Mouse (Mus musculus) midbrain, embryonic 10.5 days (tissue): ENCODE results near the gene Ccdc74a. TPM values are rescaled to one million over a fixed set of nuclear protein-coding genes. Genes with fewer than 3 reads are reported as not detected.

Source experiments
- DNase-seq: peaks from one replicate; pipeline ENCODE4 v3.0.0-alpha.2; 2017; ENCODE audit warnings: low spot score
- H3K27ac ChIP-seq: fragments of 300-500 bp; sonication (generic); replicated peaks from 2 replicates; pipeline ENCODE4 v1.5.1; 2016; ENCODE audit warnings: mild to moderate bottlenecking
- H3K27me3 ChIP-seq: fragments of 300-500 bp; sonication (generic); 2 replicates; pipeline ENCODE4 v1.6.1; 2016; ENCODE audit warnings: low read depth, mild to moderate bottlenecking; ENCODE audit not compliant: poor library complexity, severe bottlenecking
- H3K36me3 ChIP-seq: fragments of 300-500 bp; sonication (generic); 2 replicates; pipeline ENCODE4 v1.6.1; 2016; ENCODE audit warnings: mild to moderate bottlenecking, moderate library complexity
- H3K4me1 ChIP-seq: fragments of 300-500 bp; sonication (generic); 2 replicates; pipeline ENCODE4 v1.6.1; 2016
- H3K4me3 ChIP-seq: fragments of 300-500 bp; sonication (generic); 2 replicates; pipeline ENCODE4 v1.5.1; 2016; ENCODE audit warnings: mild to moderate bottlenecking, moderate library complexity
- H3K9me3 ChIP-seq: fragments of 300-500 bp; sonication (generic); replicated peaks from 2 replicates; pipeline ENCODE4 v1.6.1; 2016; ENCODE audit warnings: mild to moderate bottlenecking
- WGBS: fragments of 180-500 bp; shearing (Covaris S2); methylation state at CpG from one replicate; pipeline ENCODE4 v1.1.7; 2016; 5-methylcytosine and 5-hydroxymethylcytosine counted together
- polyA plus RNA-seq: library from polyadenylated mRNA; unstranded; fragments of >200 nt; fragmentation: Nextera tagmentation; extraction: Ambion mirVana; gene quantifications from 2 replicates; pipeline ENCODE4 v1.2.1, GENCODE M21; 2016

The Ccdc74a gene
- polyA plus RNA-seq, 1 experiment from 2014 or later, result 6.4 TPM

GRCm38 (mm10) chr16:17626269-17626555, 20.1 kb upstream of the Ccdc74a start:
- Histone ChIP-seq H3K27ac (no peak overlapping the region), H3K4me3 (no peak overlapping the region), H3K9me3 (no peaks in the 10 kb centered on the region), H3K36me3 (peaks cover 97% of the 10 kb centered on the region), H3K4me1 (no peaks in the 10 kb centered on the region), H3K27me3 (no peaks in the 10 kb centered on the region)
- WGBS, result 94% methylated on average over 5 of the region's 5 CpGs
- DNase-seq, result no peak

GRCm38 (mm10) chr16:17632580-17632979, 13.7 kb upstream of the Ccdc74a start:
- Histone ChIP-seq H3K27ac (no peak overlapping the region), H3K27me3 (no peaks in the 10 kb centered on the region), H3K9me3 (no peaks in the 10 kb centered on the region), H3K36me3 (peaks cover 98% of the 10 kb centered on the region), H3K4me3 (no peak overlapping the region), H3K4me1 (no peaks in the 10 kb centered on the region)
- 89% methylated on average over 2 of the region's 2 CpGs for WGBS
- no peak for DNase-seq

GRCm38 (mm10) chr16:17633481-17634181, 12.6 kb upstream of the Ccdc74a start:
- H3K36me3 ChIP-seq, result peaks cover 98% of the 10 kb centered on the region
- H3K27ac ChIP-seq, result no peak overlapping the region
- DNase-seq, result no peak
- no peaks in the 10 kb centered on the region for H3K9me3 ChIP-seq
- no peaks in the 10 kb centered on the region for H3K27me3 ChIP-seq
- H3K4me1 ChIP-seq, result no peaks in the 10 kb centered on the region
- H3K4me3 ChIP-seq, result no peak overlapping the region
- WGBS, result 78% methylated on average over 8 of the region's 8 CpGs

GRCm38 (mm10) chr16:17636904-17637303, 9.4 kb upstream of the Ccdc74a start:
- H3K4me1 ChIP-seq, result no peaks in the 10 kb centered on the region
- 85% methylated on average over 2 of the region's 2 CpGs for WGBS
- H3K4me3 ChIP-seq, result no peak overlapping the region
- no peaks in the 10 kb centered on the region for H3K27me3 ChIP-seq
- H3K36me3 ChIP-seq, result peaks cover 97% of the 10 kb centered on the region
- no peaks in the 10 kb centered on the region for H3K9me3 ChIP-seq
- DNase-seq, result no peak
- no peak overlapping the region for H3K27ac ChIP-seq

- Histone ChIP-seq H3K4me1 (no peaks in the 10 kb centered on the region), H3K4me3 (no peak overlapping the region), H3K36me3 (peaks cover 97% of the 10 kb centered on the region), H3K27ac (no peak overlapping the region), H3K27me3 (no peaks in the 10 kb centered on the region), H3K9me3 (no peaks in the 10 kb centered on the region)
- no peak for DNase-seq
- WGBS, result 73% methylated on average over 2 of the region's 2 CpGs
Measured at GRCm38 (mm10) chr16:17637610-17638009, 8.7 kb upstream of the Ccdc74a start.

GRCm38 (mm10) chr16:17638036-17638628, 8.1 kb upstream of the Ccdc74a start:
- no peak for DNase-seq
- Histone ChIP-seq H3K9me3 (no peaks in the 10 kb centered on the region), H3K4me3 (no peak overlapping the region), H3K36me3 (peaks cover 97% of the 10 kb centered on the region), H3K27ac (no peak overlapping the region), H3K27me3 (no peaks in the 10 kb centered on the region), H3K4me1 (no peaks in the 10 kb centered on the region)
- whole genome bisulfite sequencing, result 91% methylated on average over 9 of the region's 9 CpGs

GRCm38 (mm10) chr16:17639081-17639480, 7.2 kb upstream of the Ccdc74a start:
- H3K36me3 ChIP-seq, result peaks cover 96% of the 10 kb centered on the region

GRCm38 (mm10) chr16:17639951-17640350, 6.3 kb upstream of the Ccdc74a start:
- Histone ChIP-seq H3K27me3 (no peaks in the 10 kb centered on the region; the same call in 1 of the 2 replicates), H3K27ac (no peak overlapping the region), H3K4me3 (no peak overlapping the region), H3K9me3 (no peaks in the 10 kb centered on the region), H3K4me1 (no peaks in the 10 kb centered on the region), H3K36me3 (peaks cover 87% of the 10 kb centered on the region)
- 94% methylated on average over 6 of the region's 6 CpGs for WGBS
- DNase-seq, result no peak

More at GRCm38 (mm10) chr16:17639081-17639480, 7.2 kb upstream of the Ccdc74a start:
- DNase-seq, result no peak
- Histone ChIP-seq H3K27me3 (no peaks in the 10 kb centered on the region), H3K9me3 (no peaks in the 10 kb centered on the region), H3K4me3 (no peak overlapping the region), H3K4me1 (no peaks in the 10 kb centered on the region), H3K27ac (no peak overlapping the region)
- 95% methylated on average over 3 of the region's 3 CpGs for WGBS

- Histone ChIP-seq H3K9me3 (no peaks in the 10 kb centered on the region), H3K4me1 (no peaks in the 10 kb centered on the region), H3K36me3 (peaks cover 81% of the 10 kb centered on the region), H3K27me3 (no peaks in the 10 kb centered on the region; the same call in 1 of the 2 replicates), H3K4me3 (no peak overlapping the region), H3K27ac (no peak overlapping the region)
- DNase-seq, result no peak
- 95% methylated on average over 9 of the region's 9 CpGs for WGBS
Measured at GRCm38 (mm10) chr16:17640706-17641105, 5.6 kb upstream of the Ccdc74a start.

GRCm38 (mm10) chr16:17641301-17641700, 5.0 kb upstream of the Ccdc74a start:
- 86% methylated on average over 6 of the region's 6 CpGs for WGBS
- peaks cover 5% of the 10 kb centered on the region for H3K4me1 ChIP-seq
- H3K27ac ChIP-seq, result no peak overlapping the region
- H3K27me3 ChIP-seq, result no peaks in the 10 kb centered on the region; the same call in 1 of the 2 replicates
- H3K4me3 ChIP-seq, result no peak overlapping the region
- DNase-seq, result no peak
- H3K36me3 ChIP-seq, result peaks cover 75% of the 10 kb centered on the region
- H3K9me3 ChIP-seq, result no peaks in the 10 kb centered on the region

- peaks cover 66% of the 10 kb centered on the region for H3K36me3 ChIP-seq
- H3K9me3 ChIP-seq, result no peaks in the 10 kb centered on the region
- no peaks in the 10 kb centered on the region; the same call in 1 of the 2 replicates for H3K27me3 ChIP-seq
- 96% methylated on average over 8 of the region's 8 CpGs for WGBS
- H3K4me3 ChIP-seq, result no peak overlapping the region
- no peak for DNase-seq
- H3K27ac ChIP-seq, result no peak overlapping the region
- H3K4me1 ChIP-seq, result peaks cover 15% of the 10 kb centered on the region
Measured at GRCm38 (mm10) chr16:17642311-17642710, 4.0 kb upstream of the Ccdc74a start.

- H3K9me3 ChIP-seq, result no peaks in the 10 kb centered on the region
- peaks cover 61% of the 10 kb centered on the region for H3K36me3 ChIP-seq
Measured at GRCm38 (mm10) chr16:17643437-17643990, 2.8 kb upstream of the Ccdc74a start.

GRCm38 (mm10) chr16:17647156-17647555, 886 bp downstream of the Ccdc74a start:
- H3K27ac ChIP-seq, result no peak overlapping the region
- H3K9me3 ChIP-seq, result no peaks in the 10 kb centered on the region
- no peaks in the 10 kb centered on the region; the same call in 1 of the 2 replicates for H3K27me3 ChIP-seq
- H3K4me1 ChIP-seq, result peaks cover 25% of the 10 kb centered on the region
- H3K36me3 ChIP-seq, result peaks cover 58% of the 10 kb centered on the region
- peak overlapping the region; percentile 71 for H3K4me3 ChIP-seq
- WGBS, result 43% methylated on average over 1 of the region's 1 CpGs
- no peak for DNase-seq

More at GRCm38 (mm10) chr16:17643437-17643990, 2.8 kb upstream of the Ccdc74a start:
- no peaks in the 10 kb centered on the region; the same call in 1 of the 2 replicates for H3K27me3 ChIP-seq
- no peak for DNase-seq
- H3K4me3 ChIP-seq, result no peak overlapping the region
- no peak overlapping the region for H3K27ac ChIP-seq
- peaks cover 25% of the 10 kb centered on the region for H3K4me1 ChIP-seq
- 91% methylated on average over 4 of the region's 4 CpGs for WGBS
